Mouse (Mus musculus) skeletal muscle tissue, postnatal 0 days (tissue): Measurements from ENCODE around the gene Shf. TPM values are rescaled to one million over a fixed set of nuclear protein-coding genes. Genes with fewer than 3 reads are reported as not detected.

Experiments
- polyA plus RNA-seq: library from polyadenylated mRNA; unstranded; fragments of >200 nt; fragmentation: Nextera tagmentation; extraction: Ambion mirVana; gene quantifications from 2 replicates; pipeline ENCODE4 v1.2.1, GENCODE M21; 2015

Gene Shf
- 1.2 and 1.6 TPM in 2 replicates for polyA plus RNA-seq

DNA sequence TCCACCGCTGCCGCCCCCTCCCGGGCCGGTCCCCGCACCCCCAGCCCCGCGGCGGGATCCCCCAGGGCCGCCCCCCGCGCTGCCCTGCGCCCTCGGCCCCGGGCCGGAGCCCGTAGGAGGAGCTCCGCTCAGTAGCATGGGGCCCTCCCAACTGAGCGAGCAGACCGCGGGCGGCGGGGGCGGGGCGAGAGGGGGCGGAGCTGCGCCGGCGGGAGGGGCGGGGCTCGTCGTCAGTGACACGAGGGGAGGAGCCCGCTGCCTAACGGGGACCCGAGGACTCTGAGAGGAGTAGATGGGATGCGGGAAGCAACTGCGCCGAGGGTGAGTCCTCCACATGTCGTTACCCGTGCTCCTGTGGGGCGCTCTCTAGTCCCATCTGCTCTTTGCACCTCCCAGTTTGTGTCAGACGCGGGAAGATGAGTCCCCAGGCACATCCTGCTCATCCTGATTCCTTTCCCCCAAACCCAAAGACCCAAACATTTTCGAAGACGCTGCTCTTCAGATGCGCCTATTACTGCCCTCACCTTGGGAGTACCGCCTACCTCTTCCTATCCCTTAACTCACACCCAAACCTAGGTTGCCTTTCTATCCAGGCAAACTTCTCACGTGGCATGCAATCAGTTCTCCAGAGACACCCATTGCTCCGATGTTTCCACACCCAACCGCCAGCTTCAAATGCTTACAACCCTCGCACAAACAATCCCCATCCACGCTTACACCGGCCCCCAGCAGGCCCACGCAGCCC, at the start of gene Shf:
Shf (minus strand) TSS at position 168 of the 745 bp plus-strand sequence.

GRCm38 (mm10) chr2:122315372-122315771, 53.6 kb downstream of the Shf start, which contains the start of gene Duox1:
Gene Duox1 (plus strand): TSS chr2:122315672.

GRCm38 (mm10) chr2:122313536-122313935, 55.4 kb downstream of the Shf start, which contains the start of gene Duoxa1:
Gene Duoxa1 (minus strand): TSS chr2:122313730.

Other genes starting within 250 kb of the Shf start
- 403 and 586 TPM in 2 replicates for gene B2m, start 221.5 kb downstream of the Shf start, polyA plus RNA-seq
- gene Trim69, start 208.5 kb downstream of the Shf start, polyA plus RNA-seq, result not detected in 2 replicates
- gene Patl2, start 183.0 kb downstream of the Shf start, polyA plus RNA-seq, result 0.05 TPM in 1 of 2 replicates, not detected in the other
- gene Terb2, start 182.9 kb downstream of the Shf start, polyA plus RNA-seq, result not detected in 2 replicates
- gene Sord, start 134.4 kb downstream of the Shf start, polyA plus RNA-seq, result 13.8 and 13.9 TPM in 2 replicates
- 0.06 and 0.15 TPM in 2 replicates for gene Duox2, start 70.7 kb downstream of the Shf start, polyA plus RNA-seq
- 0.11 TPM in 1 of 2 replicates, not detected in the other for gene Duoxa2, start 70.3 kb downstream of the Shf start, polyA plus RNA-seq
- gene Duoxa1, start 55.4 kb downstream of the Shf start, polyA plus RNA-seq, result 1.1 and 1.6 TPM in 2 replicates
- gene Duox1, start 53.5 kb downstream of the Shf start, polyA plus RNA-seq, result 0.05 and 0.08 TPM in 2 replicates
- gene Slc28a2, start 57.3 kb upstream of the Shf start, polyA plus RNA-seq, result 3.1 and 3.6 TPM in 2 replicates
- gene Gm14085, start 115.8 kb upstream of the Shf start, polyA plus RNA-seq, result not detected in 2 replicates
- gene Gatm, start 242.1 kb upstream of the Shf start, polyA plus RNA-seq, result 393 and 467 TPM in 2 replicates